Mouse (Mus musculus) forebrain, embryonic 14.5 days (tissue): ENCODE data around the gene Mrto4. TPM values are rescaled to one million over a fixed set of nuclear protein-coding genes. Genes with fewer than 3 reads are reported as not detected.

ENCODE experiments used
- ATAC-seq: fragments of 200-750 bp; cut with Nextera tagmentation; 2 replicates; pipeline ENCODE4 v1.8.0; 2017; ENCODE audit warnings: mild to moderate bottlenecking, moderate library complexity
- DNase-seq: peaks from one replicate; pipeline ENCODE4 v3.0.0-alpha.2; 2015; ENCODE audit warnings: low spot score
- H3K27ac ChIP-seq: fragments of 300-500 bp; sonication (generic); 2 replicates; pipeline ENCODE4 v1.5.1; 2014; ENCODE audit warnings: low read depth, mild to moderate bottlenecking, control low read depth, low read length, moderate library complexity
- H3K27me3 ChIP-seq: fragments of 300-500 bp; sonication (generic); replicated peaks from 2 replicates; pipeline ENCODE4 v1.6.1; 2014; ENCODE audit warnings: low read length, control low read depth, mixed read lengths; ENCODE audit not compliant: control insufficient read depth, insufficient read depth
- H3K36me3 ChIP-seq: fragments of 300-500 bp; sonication (generic); 2 replicates; pipeline ENCODE4 v1.6.1; 2014; ENCODE audit warnings: low read length, control low read depth; ENCODE audit not compliant: control insufficient read depth, insufficient read depth
- H3K4me1 ChIP-seq: fragments of 300-500 bp; sonication (generic); 2 replicates; pipeline ENCODE4 v1.6.1; 2014; ENCODE audit warnings: antibody characterized with exemption, low read length, control low read depth; ENCODE audit not compliant: control insufficient read depth, insufficient read depth
- H3K4me2 ChIP-seq: fragments of 300-500 bp; sonication (generic); 2 replicates; pipeline ENCODE4 v1.6.1; 2014; ENCODE audit warnings: mild to moderate bottlenecking, control low read depth, low read length
- H3K4me3 ChIP-seq: fragments of 300-500 bp; sonication (generic); 2 replicates; pipeline ENCODE4 v1.5.1; 2014; ENCODE audit warnings: low read depth, low read length, control low read depth
- H3K9ac ChIP-seq: fragments of 300-500 bp; sonication (generic); 2 replicates; pipeline ENCODE4 v1.6.1; 2014; ENCODE audit warnings: mild to moderate bottlenecking, low read length, control low read depth, moderate library complexity
- H3K9me3 ChIP-seq: fragments of 300-500 bp; sonication (generic); replicated peaks from 2 replicates; pipeline ENCODE4 v1.6.1; 2016; ENCODE audit warnings: low read length, control low read depth, mixed read lengths; ENCODE audit not compliant: control insufficient read depth
- WGBS: fragments of 180-500 bp; shearing (Covaris S2); extraction: QIAGEN DNeasy Blood & Tissue Kit; methylation state at CpG from one replicate; pipeline ENCODE4 v1.1.7; 2014; 5-methylcytosine and 5-hydroxymethylcytosine counted together
- microRNA-seq: library from miRNA; unstranded; fragments of <30 nt; microRNA quantifications from one replicate; pipeline ENCODE4, GENCODE M21; 2016
- polyA plus RNA-seq: library from polyadenylated mRNA; unstranded; fragments of >200 nt; fragmentation: Nextera tagmentation; extraction: Ambion mirVana; gene quantifications from 2 replicates; pipeline ENCODE4 v1.2.1, GENCODE M21; 2014

Mrto4 gene
- polyA plus RNA-seq, 1 experiment from 2014 or later, result 110 TPM

DNA sequence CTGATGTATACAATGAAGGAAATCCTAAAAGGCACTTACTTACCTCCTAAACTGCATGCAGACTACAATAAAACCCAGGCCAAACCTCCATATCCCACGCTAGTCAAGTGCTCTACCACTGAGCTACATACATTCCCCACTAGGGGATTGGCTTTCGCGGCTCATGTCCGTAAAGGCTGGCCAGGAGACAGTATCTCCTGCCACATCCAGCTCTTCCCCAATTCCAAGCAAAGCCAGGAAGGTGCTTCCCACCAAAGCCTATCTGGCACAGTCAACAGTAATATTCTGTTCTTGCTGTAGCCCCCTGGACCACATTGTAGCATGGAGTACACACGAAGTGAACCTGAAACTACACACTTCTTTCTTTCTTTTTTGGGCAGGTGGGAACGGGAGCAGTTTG is 42.7 kb downstream of the Mrto4 start:
- no peak for ATAC-seq
- Histone ChIP-seq H3K4me2 (peak overlapping the region; percentile 95), H3K4me1 (peaks cover 14% of the 10 kb centered on the region), H3K9me3 (no peaks in the 10 kb centered on the region), H3K4me3 (peak overlapping the region; percentile 84), H3K27me3 (no peaks in the 10 kb centered on the region), H3K36me3 (peaks cover 8% of the 10 kb centered on the region; the same call in 1 of the 2 replicates), H3K9ac (peak overlapping the region; percentile 87), H3K27ac (no peak overlapping the region)
- WGBS, result 20% methylated on average over 6 of the region's 6 CpGs
- no peak for DNase-seq

GRCm38 (mm10) chr4:139307916-139308315 is 44.5 kb downstream of the Mrto4 start:
- WGBS, result 82% methylated on average over 5 of the region's 5 CpGs
- no peak overlapping the region for H3K9ac ChIP-seq
- H3K36me3 ChIP-seq, result peaks cover 3% of the 10 kb centered on the region; the same call in 1 of the 2 replicates
- no peak overlapping the region for H3K27ac ChIP-seq
- no peak overlapping the region for H3K4me2 ChIP-seq
- peaks cover 14% of the 10 kb centered on the region for H3K4me1 ChIP-seq
- no peaks in the 10 kb centered on the region for H3K27me3 ChIP-seq
- H3K9me3 ChIP-seq, result no peaks in the 10 kb centered on the region
- ATAC-seq, result no peak
- no peak overlapping the region for H3K4me3 ChIP-seq
- DNase-seq, result no peak

- H3K36me3 ChIP-seq, result peaks cover 24% of the 10 kb centered on the region
- H3K9me3 ChIP-seq, result no peaks in the 10 kb centered on the region
- no peak overlapping the region for H3K27ac ChIP-seq
- H3K9ac ChIP-seq, result no peak overlapping the region
- peaks cover 5% of the 10 kb centered on the region for H3K4me1 ChIP-seq
- DNase-seq, result no peak
- no peaks in the 10 kb centered on the region for H3K27me3 ChIP-seq
- H3K4me3 ChIP-seq, result no peak overlapping the region
- WGBS, result 96% methylated on average over 3 of the region's 3 CpGs
- no peak for ATAC-seq
- no peak overlapping the region for H3K4me2 ChIP-seq
Measured at GRCm38 (mm10) chr4:139305521-139305920, 46.9 kb downstream of the Mrto4 start.

- Histone ChIP-seq H3K9ac (no peak overlapping the region), H3K4me3 (no peak overlapping the region), H3K9me3 (no peaks in the 10 kb centered on the region), H3K27ac (no peak overlapping the region), H3K4me1 (no peaks in the 10 kb centered on the region), H3K36me3 (peaks cover 37% of the 10 kb centered on the region), H3K27me3 (no peaks in the 10 kb centered on the region), H3K4me2 (no peak overlapping the region)
- WGBS, result 64% methylated on average over 5 of the region's 5 CpGs
- ATAC-seq (no peak), DNase-seq (no peak)
Measured at GRCm38 (mm10) chr4:139302241-139302640, 50.1 kb downstream of the Mrto4 start.

- ATAC-seq, result no peak
- WGBS, result 92% methylated on average over 8 of the region's 8 CpGs
- H3K9me3 ChIP-seq, result no peaks in the 10 kb centered on the region
- DNase-seq, result no peak
- no peak overlapping the region for H3K9ac ChIP-seq
- H3K4me2 ChIP-seq, result no peak overlapping the region
- H3K27ac ChIP-seq, result no peak overlapping the region
- no peaks in the 10 kb centered on the region for H3K27me3 ChIP-seq
- no peak overlapping the region for H3K4me3 ChIP-seq
- no peaks in the 10 kb centered on the region for H3K4me1 ChIP-seq
- peaks cover 37% of the 10 kb centered on the region for H3K36me3 ChIP-seq
Measured at GRCm38 (mm10) chr4:139301780-139302179, 50.6 kb downstream of the Mrto4 start.

- Histone ChIP-seq H3K27ac (no peak overlapping the region), H3K4me2 (no peak overlapping the region), H3K9ac (no peak overlapping the region), H3K36me3 (peaks cover 33% of the 10 kb centered on the region), H3K4me3 (no peak overlapping the region), H3K9me3 (no peaks in the 10 kb centered on the region), H3K4me1 (no peaks in the 10 kb centered on the region), H3K27me3 (no peaks in the 10 kb centered on the region)
- 89% methylated on average over 12 of the region's 12 CpGs for WGBS
- ATAC-seq (no peak), DNase-seq (no peak)
Measured at GRCm38 (mm10) chr4:139298671-139299366, 53.6 kb downstream of the Mrto4 start.

DNA sequence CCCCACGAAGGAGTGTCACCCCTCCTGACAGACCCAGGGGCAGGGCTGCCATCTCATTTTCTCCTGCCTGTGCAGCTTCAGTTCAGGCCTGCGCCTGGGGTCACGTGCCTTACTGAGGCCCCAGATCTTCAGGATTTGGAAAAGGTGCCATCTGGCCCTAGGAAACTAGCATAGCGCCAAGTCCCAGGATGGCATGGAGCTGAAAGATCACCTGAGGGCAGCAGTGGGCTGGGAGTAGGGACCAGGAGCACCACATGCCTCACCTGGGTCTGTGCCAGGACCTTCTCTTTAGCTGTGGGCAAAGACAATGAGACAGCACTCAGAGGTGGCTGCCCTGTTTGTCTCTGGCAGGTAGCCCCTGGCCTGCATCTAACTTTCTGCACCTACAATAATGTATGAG is 54.8 kb downstream of the Mrto4 start:
- H3K27ac ChIP-seq, result no peak overlapping the region
- H3K9me3 ChIP-seq, result no peaks in the 10 kb centered on the region
- no peak overlapping the region for H3K4me2 ChIP-seq
- H3K4me1 ChIP-seq, result no peaks in the 10 kb centered on the region
- 78% methylated on average over 4 of the region's 4 CpGs for whole genome bisulfite sequencing
- DNase-seq (no peak), ATAC-seq (no peak)
- no peaks in the 10 kb centered on the region for H3K27me3 ChIP-seq
- peaks cover 31% of the 10 kb centered on the region for H3K36me3 ChIP-seq
- H3K9ac ChIP-seq, result no peak overlapping the region
- no peak overlapping the region for H3K4me3 ChIP-seq

Small RNAs within 50 kb of the gene (microRNA-seq; reads per million reads assigned to microRNA genes)
- gene Gm24245, result 0.66 reads per million
- not detected for gene Gm25732

Other genes starting within 250 kb of the Mrto4 start
- 411 and 472 TPM in 2 replicates for gene Minos1, start 221.5 kb downstream of the Mrto4 start, polyA plus RNA-seq
- gene Capzb, start 159.7 kb downstream of the Mrto4 start, polyA plus RNA-seq, result 272 and 278 TPM in 2 replicates
- 8.9 and 10.5 TPM in 2 replicates for gene Pqlc2, start 41.9 kb downstream of the Mrto4 start, polyA plus RNA-seq
- gene Akr7a5, start 41.8 kb downstream of the Mrto4 start, polyA plus RNA-seq, result 56.6 and 59.4 TPM in 2 replicates
- 17.9 and 23.3 TPM in 2 replicates for gene Emc1, start within 50 bp of the Mrto4 start, polyA plus RNA-seq
- gene Ubr4, start within 50 bp of the Mrto4 start, polyA plus RNA-seq, result 51.3 and 71.4 TPM in 2 replicates
- gene Iffo2, start 178.0 kb upstream of the Mrto4 start, polyA plus RNA-seq, result 3.1 and 4.5 TPM in 2 replicates